Mouse (Mus musculus): ENCODE data around the gene Rab8b.

GRCm38 (mm10) chr9:66795464-66796324 lies 123.8 kb downstream of the Rab8b start, which contains the start of gene Aph1b:
- TF ChIP-seq POLR2A (IDR thresholded peaks at IDR 0.05; ENCODE audit: low read depth, low read length) = no peak
- TF ChIP-seq CTCF (IDR thresholded peaks at IDR 0.05; ENCODE audit: extremely low read depth, insufficient read depth, insufficient read length, insufficient replicate concordance) = no peak

Measured in spleen, adult 2 months (tissue).